Mouse (Mus musculus) kidney, embryonic 14.5 days (tissue): ENCODE results near the gene Itpr2. TPM values are rescaled to one million over a fixed set of nuclear protein-coding genes. Genes with fewer than 3 reads are reported as not detected.
A peak's percentile ranks its signal among the peaks of the same experiment; 100 is the strongest.

Experiments
- ATAC-seq: fragments of 200-750 bp; cut with Nextera tagmentation; 2 replicates; pipeline ENCODE4 v1.8.0; 2017; ENCODE audit warnings: moderate number of reproducible peaks, mild to moderate bottlenecking, moderate TSS enrichment, moderate library complexity; ENCODE audit not compliant: low FRiP score, low TSS enrichment
- H3K27ac ChIP-seq: fragments of 300-500 bp; sonication (generic); 2 replicates; pipeline ENCODE4 v1.5.1; 2014; ENCODE audit warnings: low read depth, mild to moderate bottlenecking, low read length, moderate library complexity, mixed read lengths
- H3K27me3 ChIP-seq: fragments of 300-500 bp; sonication (generic); 2 replicates; pipeline ENCODE4 v1.6.1; 2014; ENCODE audit warnings: mild to moderate bottlenecking, low read length; ENCODE audit not compliant: control insufficient read depth, insufficient read depth
- H3K36me3 ChIP-seq: fragments of 300-500 bp; sonication (generic); 2 replicates; pipeline ENCODE4 v1.6.1; 2014; ENCODE audit warnings: low read length, mixed read lengths; ENCODE audit not compliant: control insufficient read depth, insufficient read depth
- H3K4me1 ChIP-seq: fragments of 300-500 bp; sonication (generic); 2 replicates; pipeline ENCODE4 v1.6.1; 2014; ENCODE audit warnings: low read length, mixed read lengths; ENCODE audit not compliant: control insufficient read depth, insufficient read depth
- H3K4me2 ChIP-seq: fragments of 300-500 bp; sonication (generic); replicated peaks from 2 replicates; pipeline ENCODE4 v1.6.1; 2014; ENCODE audit warnings: low read depth, mild to moderate bottlenecking, low read length
- H3K4me3 ChIP-seq: fragments of 300-500 bp; sonication (generic); 2 replicates; pipeline ENCODE4 v1.5.1; 2014; ENCODE audit warnings: mild to moderate bottlenecking, low read length
- H3K9ac ChIP-seq: fragments of 300-500 bp; sonication (generic); 2 replicates; pipeline ENCODE4 v1.6.1; 2014; ENCODE audit warnings: low read depth, mild to moderate bottlenecking, low read length, moderate library complexity
- H3K9me3 ChIP-seq: fragments of 300-500 bp; sonication (generic); 2 replicates; pipeline ENCODE4 v1.6.1; 2016; ENCODE audit warnings: low read length; ENCODE audit not compliant: control insufficient read depth
- WGBS: fragments of 180-500 bp; shearing (Covaris S2); extraction: QIAGEN DNeasy Blood & Tissue Kit; methylation state at CpG from one replicate; pipeline ENCODE4 v1.1.7; 2014; 5-methylcytosine and 5-hydroxymethylcytosine counted together
- polyA plus RNA-seq: library from polyadenylated mRNA; unstranded; fragments of >200 nt; fragmentation: Nextera tagmentation; extraction: Ambion mirVana; gene quantifications from 2 replicates; pipeline ENCODE4 v1.2.1, GENCODE M21; 2014

Itpr2 gene
- polyA plus RNA-seq, 1 experiment from 2014 or later = 12.7 TPM

DNA sequence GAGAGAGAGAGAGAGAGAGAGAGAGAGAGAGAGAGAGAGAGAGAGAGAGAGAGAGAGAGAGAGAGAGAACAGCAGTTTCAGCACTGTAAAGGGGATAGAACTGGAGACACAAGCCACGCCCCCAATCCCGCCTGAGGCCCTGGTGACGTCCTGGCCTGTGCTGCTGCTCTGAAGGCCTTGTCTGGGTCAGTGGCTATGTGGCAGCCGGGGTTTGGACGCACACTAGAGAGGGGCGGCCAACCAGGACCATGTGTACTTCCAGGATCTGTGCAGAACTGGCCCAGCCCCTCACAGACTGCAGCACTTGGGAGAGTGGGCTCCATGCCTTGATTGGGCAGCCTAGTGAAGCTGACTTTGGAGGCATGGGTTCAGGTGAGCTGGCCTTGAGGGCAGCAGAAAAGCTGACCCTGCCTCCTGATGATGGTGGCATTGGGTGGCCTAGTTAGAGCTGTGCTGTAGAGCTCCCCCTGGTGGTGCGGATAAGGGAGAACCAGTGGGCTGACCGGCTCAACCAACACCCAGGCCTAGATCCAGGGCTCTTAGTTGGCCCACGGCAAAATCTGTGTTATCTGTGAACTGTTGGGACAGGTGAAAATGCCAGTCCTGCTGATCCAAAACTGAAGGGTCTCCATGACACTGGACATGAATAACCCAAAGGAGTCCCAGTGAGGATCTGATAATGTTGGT lies 72.2 kb downstream of the Itpr2 start:
- 44% methylated on average over 9 of the region's 9 CpGs for WGBS
- Histone ChIP-seq H3K9me3 (no peaks in the 10 kb centered on the region), H3K4me1 (no peaks in the 10 kb centered on the region), H3K27me3 (no peaks in the 10 kb centered on the region), H3K36me3 (no peaks in the 10 kb centered on the region), H3K4me2 (no peak overlapping the region), H3K4me3 (no peak overlapping the region), H3K9ac (no peak overlapping the region), H3K27ac (no peak overlapping the region)
- peak; percentile 87 for ATAC-seq

DNA sequence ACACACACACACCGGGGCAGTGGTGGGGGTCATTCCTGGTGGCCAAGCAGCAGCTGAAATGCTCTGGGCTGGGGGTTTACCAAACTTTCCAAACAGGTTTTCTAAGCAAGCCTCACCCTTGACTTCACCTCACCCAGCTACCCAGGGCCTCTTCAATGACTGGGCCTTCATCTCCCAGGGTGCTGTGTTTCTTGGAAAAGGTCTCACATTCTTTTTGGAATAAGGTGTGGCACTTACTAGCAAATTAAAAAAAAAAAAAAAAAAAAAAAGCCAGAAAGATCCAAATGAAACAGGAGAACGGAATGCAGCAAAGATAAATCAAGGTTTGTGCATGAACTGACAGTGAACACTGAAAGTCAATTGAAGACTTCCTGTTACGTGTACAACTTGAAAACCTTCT lies 77.2 kb downstream of the Itpr2 start:
- 0 out of 2 replicates have a peak, but pooled peaks cover 6% of the 10 kb centered on the region for H3K4me1 ChIP-seq
- no peak overlapping the region for H3K4me3 ChIP-seq
- H3K9me3 ChIP-seq = no peaks in the 10 kb centered on the region
- 63% methylated on average over 3 of the region's 3 CpGs for WGBS
- ATAC-seq = no peak
- H3K36me3 ChIP-seq = no peaks in the 10 kb centered on the region
- no peak overlapping the region for H3K9ac ChIP-seq
- no peak overlapping the region for H3K27ac ChIP-seq
- H3K4me2 ChIP-seq = no peak overlapping the region
- H3K27me3 ChIP-seq = no peaks in the 10 kb centered on the region

DNA sequence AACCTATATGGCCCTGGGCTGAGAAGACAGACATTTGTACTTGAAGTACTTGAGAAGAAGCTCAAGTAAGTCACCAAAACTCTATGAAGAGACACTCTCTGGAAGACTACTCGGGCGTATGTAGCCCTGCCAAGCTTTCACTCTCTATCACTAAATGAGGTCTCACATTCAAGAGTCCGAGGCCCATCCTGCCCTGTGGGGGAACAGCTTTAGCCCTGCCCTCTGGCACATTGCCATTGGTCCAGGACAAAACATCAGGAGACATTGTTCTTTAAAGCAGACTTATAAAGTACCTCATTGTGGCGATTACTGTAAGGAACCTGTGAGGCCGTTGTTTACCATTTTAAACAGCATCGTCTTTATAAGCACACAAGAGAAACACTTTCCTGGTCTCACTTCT lies 77.7 kb downstream of the Itpr2 start:
- no peak for ATAC-seq
- H3K9me3 ChIP-seq = no peaks in the 10 kb centered on the region
- 86% methylated on average over 6 of the region's 6 CpGs for WGBS
- no peaks in the 10 kb centered on the region for H3K27me3 ChIP-seq
- H3K9ac ChIP-seq = no peak overlapping the region
- H3K4me3 ChIP-seq = no peak overlapping the region
- H3K27ac ChIP-seq = no peak overlapping the region
- H3K4me1 ChIP-seq = 0 out of 2 replicates have a peak, but pooled peaks cover 6% of the 10 kb centered on the region
- no peak overlapping the region for H3K4me2 ChIP-seq
- H3K36me3 ChIP-seq = no peaks in the 10 kb centered on the region

DNA sequence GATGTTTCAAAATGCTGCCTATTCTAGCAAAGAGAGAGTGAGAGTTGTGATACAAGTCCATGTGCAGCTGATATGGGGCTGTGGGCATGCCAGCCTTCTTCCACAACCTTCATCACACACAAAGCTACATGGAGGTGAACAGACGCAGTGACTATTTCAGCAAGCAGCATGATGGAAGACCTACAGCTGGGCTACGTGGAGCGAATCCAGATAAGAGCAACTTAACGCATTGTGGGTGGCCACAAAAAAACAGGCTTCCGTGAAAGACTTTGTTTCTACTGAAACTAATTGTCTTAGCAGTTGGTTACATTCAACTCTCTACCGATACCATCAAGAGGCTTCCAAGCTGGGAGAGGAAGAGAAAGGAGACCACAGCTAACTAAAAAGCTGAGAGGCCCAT lies 81.3 kb downstream of the Itpr2 start:
- Histone ChIP-seq H3K36me3 (no peaks in the 10 kb centered on the region), H3K27ac (no peak overlapping the region), H3K9me3 (no peaks in the 10 kb centered on the region), H3K27me3 (no peaks in the 10 kb centered on the region), H3K9ac (no peak overlapping the region), H3K4me2 (no peak overlapping the region), H3K4me1 (0 out of 2 replicates have a peak, but pooled peaks cover 6% of the 10 kb centered on the region), H3K4me3 (no peak overlapping the region)
- ATAC-seq = no peak
- 59% methylated on average over 6 of the region's 6 CpGs for WGBS

DNA sequence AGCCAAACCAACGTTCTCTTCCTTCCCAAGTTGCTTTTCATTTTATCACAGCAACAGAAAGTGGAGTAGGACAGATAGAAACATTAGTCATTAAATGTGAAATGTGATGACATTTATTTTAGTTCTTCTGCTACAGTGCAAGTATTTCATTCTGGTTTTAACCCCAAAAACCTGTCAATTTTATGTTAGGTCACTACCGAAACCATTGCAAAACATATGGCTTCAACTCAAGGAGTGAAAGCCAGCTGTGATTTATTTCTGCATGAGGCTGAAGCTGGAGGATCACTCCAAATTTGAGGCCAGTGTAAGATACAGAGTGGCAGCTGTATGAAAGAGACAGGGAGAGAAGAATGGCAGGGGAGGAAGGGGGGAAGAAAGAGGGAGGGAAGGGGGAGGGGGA lies 85.6 kb downstream of the Itpr2 start:
- H3K9ac ChIP-seq = no peak overlapping the region
- no peak overlapping the region for H3K27ac ChIP-seq
- no peaks in the 10 kb centered on the region for H3K27me3 ChIP-seq
- H3K4me1 ChIP-seq = peaks cover 8% of the 10 kb centered on the region; the same call in 1 of the 2 replicates
- no peak overlapping the region for H3K4me2 ChIP-seq
- H3K36me3 ChIP-seq = no peaks in the 10 kb centered on the region
- H3K9me3 ChIP-seq = no peaks in the 10 kb centered on the region
- WGBS = 77% methylated on average over 2 of the region's 2 CpGs
- ATAC-seq = no peak
- H3K4me3 ChIP-seq = no peak overlapping the region

DNA sequence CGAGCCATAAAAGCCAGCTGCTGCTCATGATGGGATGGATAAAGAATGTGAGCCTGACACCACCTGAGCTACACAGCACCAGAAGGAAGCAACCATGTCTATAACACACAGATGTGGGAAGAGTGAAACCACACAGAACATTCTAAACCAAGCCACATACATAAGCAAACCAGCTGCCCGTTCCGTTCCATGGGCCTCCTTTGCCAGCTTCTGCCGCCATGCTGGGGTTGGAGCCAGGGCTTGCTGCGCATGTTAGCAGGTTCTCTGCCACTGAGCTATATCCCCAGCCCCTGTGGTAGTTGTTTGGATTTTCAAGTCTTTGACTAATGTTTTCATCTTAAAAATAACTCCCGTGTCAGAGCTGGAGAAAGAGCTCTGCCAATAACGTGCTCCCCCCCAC lies 87.9 kb downstream of the Itpr2 start:
- Histone ChIP-seq H3K4me2 (no peak overlapping the region), H3K4me3 (no peak overlapping the region), H3K36me3 (no peaks in the 10 kb centered on the region), H3K27ac (no peak overlapping the region), H3K27me3 (no peaks in the 10 kb centered on the region), H3K9me3 (no peaks in the 10 kb centered on the region), H3K9ac (no peak overlapping the region), H3K4me1 (peaks cover 5% of the 10 kb centered on the region; the same call in 1 of the 2 replicates)
- ATAC-seq = no peak
- 78% methylated on average over 7 of the region's 7 CpGs for WGBS

DNA sequence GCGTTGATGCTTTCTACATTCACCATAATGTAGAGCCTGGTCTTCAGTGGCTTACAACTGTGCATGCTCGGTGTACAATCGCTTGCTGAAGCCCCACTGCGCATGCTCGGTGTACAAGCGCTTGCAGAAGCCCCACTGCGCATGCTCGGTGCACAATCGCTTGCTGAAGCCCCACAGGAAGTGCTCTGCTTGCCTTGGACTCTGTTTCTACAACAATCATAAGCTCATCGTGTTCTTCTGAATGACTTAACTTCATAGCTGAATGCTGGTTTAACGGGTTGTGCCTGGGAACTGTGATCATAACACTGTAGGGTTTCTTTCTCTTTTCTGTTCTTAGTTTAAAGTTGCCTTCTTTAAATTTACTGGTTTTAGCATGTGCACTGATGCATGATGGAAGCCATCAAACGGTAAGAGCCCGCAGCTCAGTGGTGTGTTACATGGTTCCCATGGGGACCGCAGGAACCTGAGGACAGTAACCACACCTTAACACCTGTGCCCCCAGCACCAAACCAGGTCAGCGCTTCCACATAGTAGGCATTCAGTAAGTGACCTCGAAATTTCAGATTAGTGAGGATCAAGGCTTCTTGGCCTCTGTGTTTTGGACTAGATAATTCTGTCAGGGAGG lies 90.5 kb downstream of the Itpr2 start:
- no peaks in the 10 kb centered on the region for H3K27me3 ChIP-seq
- H3K4me2 ChIP-seq = no peak overlapping the region
- H3K4me3 ChIP-seq = no peak overlapping the region
- peaks cover 5% of the 10 kb centered on the region; the same call in 1 of the 2 replicates for H3K4me1 ChIP-seq
- H3K27ac ChIP-seq = no peak overlapping the region
- no peak for ATAC-seq
- 77% methylated on average over 16 of the region's 16 CpGs for WGBS
- H3K9ac ChIP-seq = no peak overlapping the region
- no peaks in the 10 kb centered on the region for H3K9me3 ChIP-seq
- H3K36me3 ChIP-seq = no peaks in the 10 kb centered on the region

DNA sequence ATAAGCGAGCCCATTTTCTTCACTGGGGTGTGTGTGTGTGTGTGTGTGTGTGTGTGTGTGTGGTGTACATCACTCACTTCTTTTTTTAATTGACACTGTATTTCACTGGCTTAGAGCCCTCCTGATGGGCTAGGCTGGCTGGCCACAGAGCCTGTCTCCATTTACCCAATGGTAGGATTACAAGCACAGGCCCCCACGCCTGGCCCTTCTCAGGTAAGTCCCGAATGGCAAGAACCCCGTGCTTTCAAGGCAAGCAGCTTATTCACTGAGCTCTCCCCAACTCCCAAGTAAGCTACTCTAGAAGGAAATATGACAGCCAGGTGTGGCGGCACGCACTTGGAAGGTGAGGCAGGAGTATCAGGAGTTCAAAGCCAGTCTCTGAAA lies 91.6 kb downstream of the Itpr2 start:
- no peaks in the 10 kb centered on the region for H3K9me3 ChIP-seq
- H3K9ac ChIP-seq = no peak overlapping the region
- peak overlapping the region; percentile 12 for H3K4me2 ChIP-seq
- ATAC-seq = peak; percentile 61; the same call in 1 of the 2 replicates
- no peak overlapping the region for H3K27ac ChIP-seq
- no peak overlapping the region for H3K4me3 ChIP-seq
- no peaks in the 10 kb centered on the region for H3K27me3 ChIP-seq
- WGBS = 71% methylated on average over 6 of the region's 6 CpGs
- no peaks in the 10 kb centered on the region for H3K36me3 ChIP-seq
- H3K4me1 ChIP-seq = peaks cover 5% of the 10 kb centered on the region; the same call in 1 of the 2 replicates

DNA sequence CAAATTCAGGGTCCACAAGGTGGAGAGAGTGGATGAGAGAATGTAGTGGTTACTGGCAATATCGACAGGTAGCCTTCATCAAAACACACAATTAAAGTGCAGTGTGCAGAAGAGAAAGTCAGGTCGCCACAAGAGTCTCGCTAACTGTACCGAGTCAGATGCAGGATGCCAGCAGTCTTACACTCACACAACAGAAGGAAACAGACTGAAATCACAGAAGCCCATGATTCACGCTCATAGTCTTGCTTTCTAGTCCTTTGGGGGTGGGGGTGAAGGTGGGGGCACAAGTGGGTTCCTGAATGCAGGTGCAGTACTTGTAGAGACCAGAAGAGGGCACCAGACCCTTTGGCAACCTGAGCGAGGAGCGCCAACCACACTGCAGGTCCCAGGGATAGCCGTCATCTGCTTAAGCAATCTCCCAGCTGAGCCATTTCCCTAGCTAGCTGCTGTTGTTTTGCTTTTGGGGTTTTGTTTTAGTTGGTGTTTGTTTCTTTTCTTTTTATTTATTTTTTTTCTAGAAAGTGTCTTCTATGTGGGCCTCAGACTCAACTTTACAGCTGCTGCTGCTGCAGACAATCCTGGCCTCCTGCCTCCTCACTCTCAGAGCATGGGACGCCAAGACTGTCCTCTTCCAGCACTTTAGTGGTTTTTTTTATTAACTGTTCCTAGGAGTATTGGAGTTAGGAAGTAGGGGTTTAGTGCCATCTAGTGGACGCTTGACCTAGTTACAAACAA lies 92.2 kb downstream of the Itpr2 start:
- Histone ChIP-seq H3K4me2 (peak overlapping the region; percentile 12), H3K27ac (peak overlapping the region; percentile 30; the same call in 1 of the 2 replicates), H3K9me3 (no peaks in the 10 kb centered on the region), H3K4me3 (no peak overlapping the region), H3K4me1 (peaks cover 5% of the 10 kb centered on the region; the same call in 1 of the 2 replicates), H3K36me3 (no peaks in the 10 kb centered on the region), H3K27me3 (no peaks in the 10 kb centered on the region), H3K9ac (no peak overlapping the region)
- peak; percentile 83 for ATAC-seq
- 22% methylated on average over 10 of the region's 10 CpGs for WGBS
